Mouse (Mus musculus): ENCODE results near the gene Il13.

The Il13 gene

DNA sequence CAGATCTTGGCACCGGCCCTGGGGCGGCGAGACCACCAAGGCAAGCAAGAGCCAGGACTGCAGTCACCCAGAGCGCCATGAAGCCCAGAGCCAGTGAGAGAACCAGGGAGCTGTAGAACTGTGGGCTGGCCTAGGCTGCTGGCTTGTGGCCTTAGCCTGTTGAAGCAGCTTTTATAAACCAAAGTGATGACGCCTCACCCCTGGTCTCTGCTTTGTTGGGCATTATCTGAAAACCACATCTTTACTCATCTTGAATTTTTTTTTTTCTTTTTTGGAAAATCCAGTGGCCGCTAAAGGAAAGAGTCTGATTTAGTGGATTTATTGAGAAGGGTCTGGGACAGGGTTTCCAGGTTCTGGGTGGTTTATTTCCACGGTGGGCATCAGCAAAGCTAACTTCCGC lies at the start of gene Il13:
TSS of gene Il13 (minus strand) at position 147 of the 400 bp plus-strand sequence.
- DNase-seq (ENCODE audit: low spot score in 2 of 2) = no peak

DNA sequence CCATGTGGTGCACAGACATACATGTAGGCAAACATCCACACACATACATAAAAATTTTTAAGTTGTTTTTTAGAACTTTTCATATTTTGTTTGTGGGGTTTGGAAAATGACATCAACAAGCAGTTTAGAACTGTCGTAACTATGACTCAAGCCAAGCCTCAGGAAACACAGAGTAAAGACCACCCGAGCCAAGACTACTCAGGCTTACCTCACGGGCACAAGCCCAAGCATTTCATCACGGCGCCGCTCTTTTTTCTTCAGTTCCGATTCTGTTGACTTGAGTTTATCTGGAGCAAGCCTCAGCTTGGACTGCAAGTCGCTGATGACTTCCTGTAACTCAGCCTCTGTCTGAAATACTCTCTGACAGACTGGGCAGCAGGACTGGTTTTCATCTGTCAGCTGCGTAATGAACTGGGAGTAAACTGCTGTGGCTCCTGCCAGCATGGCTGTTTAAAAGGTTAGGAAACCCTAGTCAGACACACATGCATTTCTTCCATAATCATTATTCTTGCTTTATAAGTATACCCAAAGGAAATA lies 48.6 kb upstream of the Il13 start:
- DNase-seq (ENCODE audit: low spot score in 2 of 2) = no peak

DNA sequence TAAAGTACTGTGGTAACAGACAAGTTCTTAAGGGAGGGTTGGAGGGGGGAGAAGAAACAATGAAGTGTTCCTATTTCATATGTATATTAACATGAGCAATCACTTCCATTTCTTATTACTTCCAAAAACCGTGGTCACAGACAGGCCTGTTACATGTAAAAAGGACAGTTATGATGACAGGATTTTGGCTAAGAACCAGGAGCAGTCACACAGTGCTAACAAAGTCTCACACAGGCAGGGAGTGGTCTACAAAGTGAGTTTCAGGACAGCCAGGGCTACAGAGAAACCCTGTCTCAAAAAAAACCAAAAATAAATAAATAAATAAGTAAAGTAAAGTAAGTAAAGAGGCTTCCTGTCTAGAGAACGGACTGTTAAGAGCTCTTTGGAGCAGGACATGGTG lies 47.7 kb upstream of the Il13 start:
- DNase-seq (ENCODE audit: low spot score in 2 of 2) = no peak

DNA sequence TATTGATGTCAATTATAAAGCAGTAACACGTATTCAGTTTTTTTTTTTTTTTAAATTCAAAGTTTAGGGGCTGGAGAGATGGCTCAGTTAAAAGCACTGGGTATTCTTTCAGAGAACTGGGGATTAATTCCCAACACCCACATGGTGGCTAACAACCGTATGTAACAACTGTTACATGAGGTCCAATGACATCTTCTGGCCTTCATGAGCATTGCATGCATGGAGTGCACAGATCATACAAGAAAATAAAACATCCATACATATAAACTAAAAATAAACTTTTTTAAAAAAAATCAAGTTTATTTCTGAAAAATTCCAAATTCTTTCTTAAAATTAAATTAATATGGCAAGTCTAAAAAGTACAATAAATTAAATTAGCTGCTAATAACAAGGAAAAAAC lies 47.2 kb upstream of the Il13 start:
- no peak for DNase-seq (ENCODE audit: low spot score in 2 of 2)

DNA sequence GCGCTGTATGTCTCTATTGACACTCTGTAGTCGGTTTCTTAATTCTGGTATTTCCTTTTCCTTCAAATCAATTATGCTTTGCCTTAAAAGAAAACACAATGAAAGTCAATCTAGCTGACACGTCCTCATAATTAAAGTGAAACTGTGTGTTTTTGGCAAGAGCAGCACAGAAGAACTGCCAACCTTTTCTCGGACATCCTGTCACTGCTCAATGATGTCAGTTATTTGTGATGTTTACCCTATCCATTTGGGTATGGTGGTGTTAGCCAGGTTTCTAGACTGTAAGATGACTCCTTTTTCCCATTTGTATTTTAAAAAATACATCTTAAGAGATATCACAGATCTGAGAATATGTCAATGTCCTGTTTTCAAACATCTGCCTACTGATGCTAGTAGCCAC lies 45.6 kb upstream of the Il13 start:
- no peak for DNase-seq (ENCODE audit: low spot score in 2 of 2)

DNA sequence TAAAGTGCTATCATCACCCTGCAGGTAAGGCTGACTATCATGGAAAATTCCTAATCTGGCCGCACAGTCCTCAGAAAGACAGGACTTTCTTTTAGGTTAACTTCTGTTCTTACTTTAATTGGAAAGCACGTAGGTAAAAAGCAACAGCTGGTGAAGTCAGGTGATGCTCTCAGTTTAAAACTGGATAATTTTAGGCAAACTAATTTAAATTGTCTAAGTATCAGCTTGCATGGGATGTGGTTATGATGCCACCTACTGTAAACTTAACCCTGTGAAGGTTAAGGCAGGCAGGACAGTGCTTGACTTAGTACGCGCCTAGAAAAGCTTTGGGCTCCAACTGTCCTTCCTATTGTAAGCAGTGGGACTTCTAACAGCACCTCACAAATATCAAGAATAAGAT lies 36.9 kb upstream of the Il13 start:
- DNase-seq (ENCODE audit: low spot score in 2 of 2) = no peak

GRCm38 (mm10) chr11:53664091-53664490 lies 29.6 kb upstream of the Il13 start:
- no peak for DNase-seq (ENCODE audit: low spot score in 2 of 2)

DNA sequence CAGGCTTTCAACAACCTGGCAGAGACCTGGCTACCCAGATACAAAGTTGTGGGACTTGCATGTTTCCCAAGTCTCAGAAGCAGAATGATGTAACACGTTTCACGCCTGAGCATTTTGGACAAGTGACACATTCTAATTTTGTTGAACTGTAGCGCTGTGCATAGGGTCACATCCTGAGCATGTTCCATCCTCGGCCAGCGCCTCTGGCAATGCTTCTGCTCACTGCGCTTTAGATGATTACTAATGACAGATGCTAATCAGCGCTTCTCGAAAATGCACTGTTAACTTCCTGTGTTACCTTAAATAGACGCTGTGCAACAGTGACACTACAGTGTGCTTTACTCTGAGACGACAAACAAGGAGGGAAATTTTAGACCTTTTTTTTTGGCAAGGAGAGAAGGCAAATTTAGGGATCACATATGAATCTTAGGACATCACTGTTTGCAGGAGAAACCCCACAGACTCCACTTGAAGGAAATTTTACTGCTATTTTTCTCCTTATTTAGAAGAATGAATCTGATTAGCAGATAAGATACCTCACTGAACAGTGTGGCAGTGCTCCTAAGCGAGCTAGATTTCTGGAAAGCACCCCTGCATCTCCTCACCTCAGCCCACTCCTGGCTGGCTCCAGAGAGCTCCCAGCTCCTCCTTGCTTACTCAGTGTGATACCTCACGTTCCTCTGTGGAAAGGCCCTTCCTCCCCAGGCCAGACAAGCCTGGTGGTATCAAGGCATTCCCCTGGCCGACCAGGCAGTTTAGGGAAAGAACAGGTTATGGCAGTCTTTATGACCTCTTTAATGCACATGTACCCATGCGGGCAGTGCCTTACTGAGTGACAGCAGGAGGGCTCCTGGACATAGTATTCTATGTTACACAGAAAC lies 28.5 kb upstream of the Il13 start:
- DNase-seq (ENCODE audit: low spot score in 2 of 2) = no peak

DNA sequence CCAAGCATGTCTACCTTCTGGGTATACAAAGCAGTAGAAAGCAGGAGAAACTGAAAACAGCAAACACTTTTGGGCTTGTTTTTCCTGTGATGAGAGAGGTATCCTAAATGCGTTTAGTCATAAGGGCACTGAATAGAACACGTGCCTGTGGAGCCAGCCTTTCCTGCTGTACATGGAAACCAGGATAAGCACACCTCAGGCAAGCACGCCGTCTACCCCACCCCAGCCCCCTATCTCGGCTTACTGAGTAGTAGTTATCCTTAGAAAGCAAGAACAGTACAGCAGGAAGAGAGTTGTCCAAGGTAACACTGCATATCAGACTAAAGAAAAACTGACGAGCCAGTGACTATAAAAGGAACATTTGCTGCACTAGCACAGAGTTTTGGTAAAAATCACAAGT lies 23.3 kb upstream of the Il13 start:
- DNase-seq (ENCODE audit: low spot score in 2 of 2) = no peak

GRCm38 (mm10) chr11:53657381-53657780 lies 22.9 kb upstream of the Il13 start:
- DNase-seq (ENCODE audit: low spot score in 2 of 2) = no peak

DNA sequence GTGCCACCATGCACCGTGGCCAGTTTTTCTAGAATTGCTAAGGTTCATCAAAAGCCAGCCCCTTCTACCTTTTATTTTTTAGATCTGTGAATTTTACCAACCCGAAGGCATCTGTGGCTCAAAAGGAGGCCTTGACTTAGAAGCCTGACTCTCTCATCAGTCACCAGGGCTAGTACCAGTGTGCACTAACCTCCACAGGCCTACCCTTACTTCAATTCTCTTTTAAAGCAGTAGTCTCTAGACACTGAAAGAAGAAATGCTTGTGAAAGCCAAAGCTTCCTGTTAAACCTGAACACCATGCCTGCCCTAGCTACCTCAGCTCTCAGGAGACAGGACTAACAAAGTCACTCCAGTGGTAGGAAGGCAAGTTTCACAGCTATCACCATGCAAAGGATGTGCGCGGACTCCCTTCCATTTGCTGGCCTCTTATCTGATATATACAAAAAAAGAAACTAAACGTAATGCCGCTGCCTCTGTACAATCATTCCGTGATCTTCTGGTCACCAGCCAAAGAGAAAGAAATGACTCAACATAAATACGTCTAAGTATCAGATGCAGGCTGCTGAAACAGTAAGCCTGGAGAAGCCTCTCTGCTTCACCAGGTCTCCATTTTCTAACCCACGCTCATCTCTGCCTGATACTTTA lies 22.2 kb upstream of the Il13 start:
- DNase-seq (ENCODE audit: low spot score in 2 of 2) = no peak

GRCm38 (mm10) chr11:53655043-53655442 lies 20.5 kb upstream of the Il13 start:
- DNase-seq (ENCODE audit: low spot score in 2 of 2) = no peak

DNA sequence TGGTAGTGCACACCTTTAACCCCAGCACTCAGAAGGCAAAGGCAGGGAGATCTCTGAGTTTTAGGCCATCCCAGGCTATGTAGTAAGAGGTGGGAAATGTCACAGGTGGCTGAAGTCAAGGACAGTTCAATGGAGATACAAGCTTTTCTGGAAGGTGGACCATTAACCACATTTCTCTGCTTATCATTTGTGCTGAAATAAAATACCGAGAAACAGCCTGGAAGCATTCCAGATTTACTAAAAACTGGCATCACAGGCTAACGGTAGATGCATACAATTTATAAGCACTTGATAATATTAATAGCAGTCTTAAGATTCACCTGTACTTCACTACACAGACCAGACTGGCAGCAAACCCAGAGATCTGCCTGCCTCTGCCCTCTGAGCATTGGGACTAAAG lies 17.9 kb upstream of the Il13 start:
- DNase-seq (ENCODE audit: low spot score in 2 of 2) = no peak

DNA sequence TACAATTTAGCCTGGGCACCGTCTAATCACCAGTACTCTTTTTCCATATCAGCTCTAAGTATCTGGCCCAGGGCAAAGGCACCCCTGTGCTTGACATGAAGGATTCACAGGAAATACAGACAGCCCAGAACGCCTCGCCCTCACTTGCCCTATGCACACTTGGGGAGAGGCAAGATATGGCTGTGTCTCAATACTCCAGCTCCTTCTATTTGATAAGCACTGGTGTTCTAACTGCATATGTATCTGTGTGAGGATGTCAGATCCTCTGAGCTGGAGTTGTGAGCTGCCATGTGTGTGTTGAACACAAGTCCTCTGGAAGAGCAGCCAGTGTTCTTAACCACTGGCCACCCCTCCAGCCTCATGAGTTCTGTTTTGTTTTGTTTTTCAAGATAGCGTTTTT lies 16.9 kb upstream of the Il13 start:
- DNase-seq (ENCODE audit: low spot score in 2 of 2) = no peak

- DNase-seq (ENCODE audit: low spot score in 2 of 2) = no peak
Observed at GRCm38 (mm10) chr11:53644017-53644416, 9.5 kb upstream of the Il13 start.

DNA sequence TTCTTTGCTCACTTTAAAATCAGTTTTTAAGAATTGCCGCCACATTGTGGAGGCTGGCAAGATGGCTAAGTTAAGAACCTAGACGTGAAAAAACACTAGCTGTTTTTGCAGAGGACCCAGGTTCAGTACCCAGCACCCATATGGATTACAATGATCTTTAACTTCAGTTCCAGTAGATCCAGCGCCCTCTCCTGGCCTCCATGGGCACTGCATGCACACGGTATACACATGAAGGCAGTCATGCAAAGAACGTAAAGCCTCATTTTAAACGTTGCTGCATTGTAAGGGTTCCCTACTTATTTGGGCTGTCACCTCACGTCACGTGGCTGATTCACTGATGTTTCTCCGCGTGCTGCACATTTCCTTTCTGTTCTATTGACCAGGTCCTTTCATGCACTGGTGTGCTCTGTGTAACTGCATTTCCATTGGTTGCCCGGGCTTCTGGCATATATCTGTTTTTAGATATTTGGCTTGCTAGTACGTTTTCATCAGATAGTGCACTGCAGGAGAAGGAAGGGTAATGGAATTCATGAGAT lies 8.3 kb upstream of the Il13 start:
- no peak for DNase-seq (ENCODE audit: low spot score in 2 of 2)

- no peak for DNase-seq (ENCODE audit: low spot score in 2 of 2)
Observed at GRCm38 (mm10) chr11:53637803-53638260, 3.3 kb upstream of the Il13 start.

DNA sequence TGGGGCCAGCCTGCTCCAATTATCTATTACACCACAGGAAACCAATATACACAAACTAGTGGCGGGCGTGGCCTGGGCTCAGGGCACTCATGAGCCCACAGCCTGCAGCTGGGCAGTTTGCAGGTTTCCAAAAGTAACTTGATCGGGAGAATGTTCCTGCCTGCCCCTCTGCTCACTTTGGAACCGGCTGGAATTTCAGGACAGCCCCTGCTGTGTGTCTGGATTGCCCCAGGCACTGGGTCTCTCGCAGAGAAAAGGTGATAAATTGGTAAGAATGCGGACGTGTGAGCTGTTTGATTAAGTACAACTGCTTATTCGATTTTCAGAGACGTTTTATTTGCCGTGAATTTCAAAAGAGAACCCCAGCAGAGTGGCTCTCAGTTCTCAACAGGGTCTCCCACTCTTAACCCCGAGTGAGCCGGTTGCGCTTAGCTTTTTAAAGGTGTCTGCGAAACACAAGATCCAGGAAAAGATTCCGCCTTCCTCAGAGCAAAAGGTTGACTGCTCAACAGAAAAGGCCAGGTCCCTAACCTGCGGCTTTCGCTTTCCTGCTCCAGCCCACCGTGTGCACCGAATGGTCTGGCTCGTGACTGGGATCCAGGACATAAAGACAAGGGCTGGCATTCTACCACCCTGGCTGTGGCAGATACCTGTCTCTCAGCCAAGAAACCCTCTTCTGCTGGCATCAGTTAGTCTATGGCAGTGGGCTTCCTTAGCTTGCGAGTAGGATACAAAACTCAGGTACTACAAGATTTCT lies 2.7 kb upstream of the Il13 start:
- DNase-seq (ENCODE audit: low spot score in 2 of 2) = no peak

GRCm38 (mm10) chr11:53636183-53636646 lies 1.7 kb upstream of the Il13 start:
- DNase-seq (ENCODE audit: low spot score in 2 of 2) = peak in 1 of 2 experiments; percentile 62

GRCm38 (mm10) chr11:53635590-53636182 lies 1.2 kb upstream of the Il13 start:
- DNase-seq (ENCODE audit: low spot score in 2 of 2) = no peak

GRCm38 (mm10) chr11:53633644-53634043 lies 858 bp downstream of the Il13 start:
- no peak for DNase-seq (ENCODE audit: low spot score in 2 of 2)
